Mouse (Mus musculus): ENCODE measurements around the gene C1qc. TPM values are rescaled to one million over a fixed set of nuclear protein-coding genes. Genes with fewer than 3 reads are reported as not detected.

The C1qc gene
- polyA plus RNA-seq, 1 experiment from 2014 or later = 16.9 TPM

DNA sequence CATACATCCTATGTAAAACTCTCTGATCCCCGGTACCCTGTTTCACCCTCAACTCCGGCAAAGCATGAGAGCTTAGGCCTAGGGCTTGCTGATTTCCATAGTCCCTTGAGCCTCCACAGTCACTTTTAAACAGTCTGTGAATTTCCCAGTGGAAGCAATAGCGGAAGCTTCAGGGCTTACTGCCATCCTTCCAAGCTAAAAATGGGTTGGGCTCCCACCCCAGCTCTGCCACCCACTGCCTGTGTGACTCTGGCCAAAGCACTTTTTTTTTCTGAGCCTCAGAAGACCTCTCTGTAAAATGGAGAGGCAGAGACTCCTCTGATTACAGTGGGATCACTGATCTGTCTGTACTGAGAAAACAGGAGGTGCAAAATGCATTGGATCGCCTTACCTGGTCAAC lies 44.3 kb downstream of the C1qc start:
- no peaks in the 10 kb centered on the region for H3K4me1 ChIP-seq (ENCODE audit: control insufficient read depth, insufficient read depth, low read length)
- H3K27ac ChIP-seq (ENCODE audit: low read depth, low read length) = no peak overlapping the region
- 56% methylated on average over 4 of the region's 4 CpGs for WGBS
- H3K9me3 ChIP-seq (ENCODE audit: control insufficient read depth, low read length) = no peaks in the 10 kb centered on the region
- no peak overlapping the region for H3K9ac ChIP-seq (ENCODE audit: low read depth, low read length)
- no peak overlapping the region for H3K4me2 ChIP-seq (replicated peaks; ENCODE audit: low read depth, low read length)
- no peaks in the 10 kb centered on the region for H3K36me3 ChIP-seq (ENCODE audit: control insufficient read depth, insufficient read depth, low read length)
- ATAC-seq (ENCODE audit: low FRiP score, low TSS enrichment) = no peak
- no peaks in the 10 kb centered on the region for H3K27me3 ChIP-seq (ENCODE audit: control insufficient read depth, insufficient read depth, low read length)
- H3K4me3 ChIP-seq (ENCODE audit: low read length) = no peak overlapping the region

DNA sequence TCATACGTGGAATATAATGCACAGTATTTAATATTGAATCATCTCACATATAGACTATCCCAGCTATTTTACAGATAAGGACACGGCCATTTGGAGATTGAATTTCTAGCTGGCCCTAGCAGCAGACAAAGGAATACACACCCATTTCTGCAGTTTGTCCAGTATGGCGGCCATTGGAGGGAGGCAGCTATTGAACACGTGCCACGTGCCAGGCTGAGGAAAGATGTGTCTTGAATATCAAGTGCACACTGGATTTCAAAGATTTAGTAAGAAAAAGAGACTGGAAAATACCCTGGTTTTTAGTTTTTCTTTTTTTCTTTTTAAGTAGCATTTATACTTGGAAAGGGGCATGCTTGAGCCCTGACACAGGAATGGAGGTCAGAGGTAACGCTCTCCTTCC lies 45.7 kb downstream of the C1qc start:
- H3K9ac ChIP-seq (ENCODE audit: low read depth, low read length) = no peak overlapping the region
- no peaks in the 10 kb centered on the region for H3K27me3 ChIP-seq (ENCODE audit: control insufficient read depth, insufficient read depth, low read length)
- H3K4me3 ChIP-seq (ENCODE audit: low read length) = no peak overlapping the region
- no peak for ATAC-seq (ENCODE audit: low FRiP score, low TSS enrichment)
- H3K4me2 ChIP-seq (replicated peaks; ENCODE audit: low read depth, low read length) = no peak overlapping the region
- H3K36me3 ChIP-seq (ENCODE audit: control insufficient read depth, insufficient read depth, low read length) = no peaks in the 10 kb centered on the region
- H3K27ac ChIP-seq (ENCODE audit: low read depth, low read length) = no peak overlapping the region
- no peaks in the 10 kb centered on the region for H3K4me1 ChIP-seq (ENCODE audit: control insufficient read depth, insufficient read depth, low read length)
- no peaks in the 10 kb centered on the region for H3K9me3 ChIP-seq (ENCODE audit: control insufficient read depth, low read length)
- WGBS = 73% methylated on average over 6 of the region's 6 CpGs

DNA sequence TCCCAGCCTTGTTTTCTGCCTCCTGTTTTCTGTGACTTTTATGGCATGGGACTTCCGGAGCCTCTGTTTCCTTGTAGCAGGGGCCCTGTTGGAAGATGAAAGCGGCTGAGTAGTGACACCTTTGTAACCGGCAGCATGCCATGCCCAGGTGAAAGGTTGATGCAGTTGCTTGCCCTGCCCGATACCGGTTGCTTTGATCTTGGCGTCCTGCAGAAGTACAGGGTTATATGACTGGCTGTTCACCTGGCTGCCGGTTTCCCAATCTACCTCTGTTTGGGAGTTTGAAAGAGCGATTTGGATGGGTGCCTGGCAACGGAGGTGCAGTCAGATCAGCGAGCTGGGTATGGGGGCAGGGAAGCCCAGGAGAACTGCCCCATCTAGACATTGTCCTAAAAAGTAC lies 50.1 kb downstream of the C1qc start:
- H3K9ac ChIP-seq (ENCODE audit: low read depth, low read length) = no peak overlapping the region

DNA sequence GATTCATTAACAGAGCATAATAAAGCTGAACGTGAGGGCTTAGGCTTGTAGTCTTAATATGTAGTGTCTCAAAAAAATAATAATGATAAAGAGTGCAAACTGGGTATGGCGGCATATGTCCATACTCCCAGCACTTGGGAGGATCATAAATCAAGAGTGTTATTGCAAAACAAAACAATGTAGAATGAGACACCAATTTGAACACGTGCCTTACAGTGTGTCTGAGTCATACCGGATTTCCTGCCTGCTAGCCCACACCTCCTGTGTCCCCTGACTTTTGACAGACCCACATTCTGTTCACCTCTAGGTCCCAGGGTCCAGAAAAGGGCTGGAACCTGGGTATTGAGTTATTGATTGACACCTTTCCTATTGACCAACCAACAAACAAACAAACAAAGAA lies 50.8 kb downstream of the C1qc start:
- no peaks in the 10 kb centered on the region for H3K36me3 ChIP-seq (ENCODE audit: control insufficient read depth, insufficient read depth, low read length)
- 60% methylated on average over 4 of the region's 4 CpGs for WGBS
- H3K9me3 ChIP-seq (ENCODE audit: control insufficient read depth, low read length) = no peaks in the 10 kb centered on the region
- H3K27me3 ChIP-seq (ENCODE audit: control insufficient read depth, insufficient read depth, low read length) = no peaks in the 10 kb centered on the region; the same call in none of the 2 replicates
- H3K4me1 ChIP-seq (ENCODE audit: control insufficient read depth, insufficient read depth, low read length) = peaks cover 1% of the 10 kb centered on the region; the same call in 1 of the 2 replicates
- H3K4me3 ChIP-seq (ENCODE audit: low read length) = no peak overlapping the region
- no peak overlapping the region for H3K9ac ChIP-seq (ENCODE audit: low read depth, low read length)
- H3K27ac ChIP-seq (ENCODE audit: low read depth, low read length) = no peak overlapping the region
- ATAC-seq (ENCODE audit: low FRiP score, low TSS enrichment) = no peak
- H3K4me2 ChIP-seq (replicated peaks; ENCODE audit: low read depth, low read length) = no peak overlapping the region

More for the DNA sequence above, 50.1 kb downstream of the C1qc start:
- no peak overlapping the region for H3K27ac ChIP-seq (ENCODE audit: low read depth, low read length)
- no peaks in the 10 kb centered on the region; the same call in 1 of the 2 replicates for H3K4me1 ChIP-seq (ENCODE audit: control insufficient read depth, insufficient read depth, low read length)
- no peaks in the 10 kb centered on the region for H3K36me3 ChIP-seq (ENCODE audit: control insufficient read depth, insufficient read depth, low read length)
- no peaks in the 10 kb centered on the region; the same call in none of the 2 replicates for H3K27me3 ChIP-seq (ENCODE audit: control insufficient read depth, insufficient read depth, low read length)
- WGBS = 64% methylated on average over 10 of the region's 10 CpGs
- no peak overlapping the region for H3K4me2 ChIP-seq (replicated peaks; ENCODE audit: low read depth, low read length)
- ATAC-seq (ENCODE audit: low FRiP score, low TSS enrichment) = no peak
- no peaks in the 10 kb centered on the region for H3K9me3 ChIP-seq (ENCODE audit: control insufficient read depth, low read length)
- H3K4me3 ChIP-seq (ENCODE audit: low read length) = no peak overlapping the region

DNA sequence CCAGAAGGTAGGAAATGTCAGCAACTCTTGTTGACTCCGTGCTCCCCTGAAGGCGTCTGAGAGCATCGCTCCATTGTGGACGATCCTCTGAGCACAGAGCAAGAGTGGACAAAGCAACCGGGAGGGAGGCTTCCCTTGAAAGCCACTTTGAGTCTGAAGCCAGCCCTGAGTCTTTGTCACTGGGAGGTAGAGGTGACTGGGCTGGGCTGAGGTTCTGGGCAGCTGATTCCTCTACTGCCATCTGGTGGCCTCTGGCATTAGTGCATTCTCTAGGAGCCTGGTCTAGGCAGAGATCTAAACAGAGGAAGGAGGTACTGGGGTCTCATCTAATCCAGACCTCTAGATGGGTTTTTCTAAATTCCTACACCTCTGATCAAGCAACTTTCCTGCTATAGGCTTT lies 51.8 kb downstream of the C1qc start:
- H3K27me3 ChIP-seq (ENCODE audit: control insufficient read depth, insufficient read depth, low read length) = no peaks in the 10 kb centered on the region; the same call in none of the 2 replicates
- peak; percentile 63; the same call in 1 of the 2 replicates for ATAC-seq (ENCODE audit: low FRiP score, low TSS enrichment)
- H3K27ac ChIP-seq (ENCODE audit: low read depth, low read length) = no peak overlapping the region
- H3K4me2 ChIP-seq (replicated peaks; ENCODE audit: low read depth, low read length) = no peak overlapping the region
- no peak overlapping the region for H3K4me3 ChIP-seq (ENCODE audit: low read length)
- peaks cover 6% of the 10 kb centered on the region; the same call in 1 of the 2 replicates for H3K4me1 ChIP-seq (ENCODE audit: control insufficient read depth, insufficient read depth, low read length)
- WGBS = 13% methylated on average over 5 of the region's 5 CpGs
- no peak overlapping the region for H3K9ac ChIP-seq (ENCODE audit: low read depth, low read length)
- H3K9me3 ChIP-seq (ENCODE audit: control insufficient read depth, low read length) = no peaks in the 10 kb centered on the region
- no peaks in the 10 kb centered on the region for H3K36me3 ChIP-seq (ENCODE audit: control insufficient read depth, insufficient read depth, low read length)

Other genes with a start within 250 kb of the C1qc start
- gene Ephb2, start 57.1 kb downstream of the C1qc start, polyA plus RNA-seq (2014; fragmentation: Nextera tagmentation; extraction: Ambion mirVana) = 6.4 and 9.1 TPM in 2 replicates
- 37.1 and 38.8 TPM in 2 replicates for gene C1qb, start 6.9 kb downstream of the C1qc start, polyA plus RNA-seq (2014; fragmentation: Nextera tagmentation; extraction: Ambion mirVana)
- 16.8 and 17.4 TPM in 2 replicates for gene C1qa, start 5.7 kb upstream of the C1qc start, polyA plus RNA-seq (2014; fragmentation: Nextera tagmentation; extraction: Ambion mirVana)
- 0.19 and 0.27 TPM in 2 replicates for gene Epha8, start 63.8 kb upstream of the C1qc start, polyA plus RNA-seq (2014; fragmentation: Nextera tagmentation; extraction: Ambion mirVana)
- gene Zbtb40, start 155.7 kb upstream of the C1qc start, polyA plus RNA-seq (2014; fragmentation: Nextera tagmentation; extraction: Ambion mirVana) = 3.3 and 5.6 TPM in 2 replicates

Data from kidney, embryonic 14.5 days (tissue).